Mouse (Mus musculus): ENCODE measurements around the gene Lefty1. TPM values are rescaled to one million over a fixed set of nuclear protein-coding genes. Genes with fewer than 3 reads are reported as not detected.
"Not testable (repeated sequence)": the region's sequence is repeated elsewhere in the genome, so short reads cannot be mapped to it uniquely, and the experiment has no call there.

The Lefty1 gene
- polyA plus RNA-seq, 1 experiment: 0.83 TPM

DNA sequence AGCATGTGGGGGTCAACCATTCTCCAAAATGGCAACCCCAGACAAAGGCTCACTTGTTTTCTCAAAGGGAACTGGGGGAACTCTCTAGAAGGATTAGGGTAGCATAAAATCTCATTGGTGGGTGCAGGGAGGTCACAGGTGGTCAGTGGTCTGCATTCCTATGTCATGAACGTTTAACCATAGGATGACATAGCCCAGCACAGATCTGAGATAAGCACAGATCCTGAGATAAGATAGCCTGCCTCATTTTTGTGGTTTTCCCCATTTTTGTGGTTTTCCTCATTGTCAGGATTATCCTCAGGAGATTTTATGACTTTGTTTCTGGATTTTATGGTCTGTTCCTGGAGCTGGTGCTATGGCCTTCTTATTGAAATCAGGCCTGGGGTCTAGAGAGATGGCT is 17.8 kb upstream of the Lefty1 start:
- peaks cover 13% of the 10 kb centered on the region for H3K9me3 ChIP-seq
- TF ChIP-seq GATA1 (IDR thresholded peaks at IDR 0.05; ENCODE audit: borderline replicate concordance, low read length) (no peak), FLI1 (IDR thresholded peaks at IDR 0.05; ENCODE audit: low read length) (no peak)
- H3K4me1 ChIP-seq: peaks cover 20% of the 10 kb centered on the region
- no peaks in the 10 kb centered on the region for H3K36me3 ChIP-seq (replicated peaks; ENCODE audit: low read length)
- H3K27me3 ChIP-seq (replicated peaks): peaks cover 26% of the 10 kb centered on the region
- H3K4me3 ChIP-seq (replicated peaks): no peak overlapping the region

GRCm38 (mm10) chr1:180919686-180920085 is 15.1 kb upstream of the Lefty1 start:
- Histone ChIP-seq H3K9me3 (peaks cover 13% of the 10 kb centered on the region), H3K4me1 (peaks cover 24% of the 10 kb centered on the region), H3K36me3 (replicated peaks; ENCODE audit: low read length) (no peaks in the 10 kb centered on the region), H3K27me3 (replicated peaks) (peaks cover 33% of the 10 kb centered on the region), H3K4me3 (replicated peaks) (no peak overlapping the region)
- TF ChIP-seq FLI1 (IDR thresholded peaks at IDR 0.05; ENCODE audit: low read length): no peak
- no peak for TF ChIP-seq GATA1 (IDR thresholded peaks at IDR 0.05; ENCODE audit: borderline replicate concordance, low read length)

GRCm38 (mm10) chr1:180922273-180923048 is 12.4 kb upstream of the Lefty1 start:
- Histone ChIP-seq H3K4me1 (peaks cover 24% of the 10 kb centered on the region), H3K36me3 (replicated peaks; ENCODE audit: low read length) (no peaks in the 10 kb centered on the region), H3K4me3 (replicated peaks) (peak overlapping the region; percentile 56), H3K9me3 (no peaks in the 10 kb centered on the region), H3K27me3 (replicated peaks) (peaks cover 47% of the 10 kb centered on the region)
- TF ChIP-seq GATA1 (IDR thresholded peaks at IDR 0.05; ENCODE audit: borderline replicate concordance, low read length) (no peak), FLI1 (IDR thresholded peaks at IDR 0.05; ENCODE audit: low read length) (no peak)

DNA sequence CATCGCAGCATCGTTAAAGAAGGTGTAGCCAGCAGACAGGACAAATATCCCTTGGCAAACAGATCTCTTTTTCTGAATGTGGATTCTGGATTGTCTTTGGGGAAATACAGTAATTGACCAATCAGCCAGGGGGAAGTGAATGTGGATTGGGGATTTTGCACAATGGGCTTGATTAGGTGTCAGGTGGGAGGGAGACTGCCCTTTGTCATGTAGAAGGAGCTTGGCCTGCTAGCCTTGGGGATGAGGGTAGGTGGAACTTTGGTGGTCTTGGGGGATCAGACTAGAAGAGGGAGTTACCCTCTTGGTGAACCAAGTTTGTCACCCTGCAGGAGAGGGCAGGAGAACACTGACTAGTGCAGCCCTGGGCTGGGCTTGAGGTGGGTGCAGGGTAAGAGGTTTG is 10.1 kb upstream of the Lefty1 start:
- Histone ChIP-seq H3K27me3 (replicated peaks) (peaks cover 54% of the 10 kb centered on the region), H3K4me1 (peaks cover 22% of the 10 kb centered on the region), H3K4me3 (replicated peaks) (no peak overlapping the region), H3K36me3 (replicated peaks; ENCODE audit: low read length) (no peaks in the 10 kb centered on the region), H3K9me3 (no peaks in the 10 kb centered on the region)
- TF ChIP-seq FLI1 (IDR thresholded peaks at IDR 0.05; ENCODE audit: low read length): no peak
- TF ChIP-seq GATA1 (IDR thresholded peaks at IDR 0.05; ENCODE audit: borderline replicate concordance, low read length): no peak

GRCm38 (mm10) chr1:180926286-180926685 is 8.5 kb upstream of the Lefty1 start:
- no peak for TF ChIP-seq FLI1 (IDR thresholded peaks at IDR 0.05; ENCODE audit: low read length)
- TF ChIP-seq GATA1 (IDR thresholded peaks at IDR 0.05; ENCODE audit: borderline replicate concordance, low read length): no peak
- Histone ChIP-seq H3K27me3 (replicated peaks) (peaks cover 54% of the 10 kb centered on the region), H3K4me1 (peaks cover 15% of the 10 kb centered on the region), H3K9me3 (no peaks in the 10 kb centered on the region), H3K4me3 (replicated peaks) (no peak overlapping the region), H3K36me3 (replicated peaks; ENCODE audit: low read length) (no peaks in the 10 kb centered on the region)

DNA sequence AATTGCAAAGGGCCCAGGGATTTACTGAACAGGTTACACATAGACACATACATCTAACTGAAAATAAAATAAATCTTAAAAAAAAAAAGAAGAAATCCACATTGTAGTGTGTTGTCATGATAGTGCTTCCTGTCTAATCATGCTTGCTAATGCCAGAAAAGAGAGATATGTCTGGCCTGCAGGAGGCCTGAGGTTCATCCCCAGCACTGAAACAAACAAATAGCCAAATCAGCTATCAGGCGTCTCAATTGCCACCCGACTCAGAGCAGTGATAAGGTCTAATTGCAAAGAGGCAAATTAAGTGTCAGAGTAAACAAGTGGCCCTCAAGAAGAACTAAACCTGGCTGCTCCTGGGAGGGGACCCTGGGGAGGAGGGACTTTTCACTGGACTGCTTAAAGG is 5.2 kb upstream of the Lefty1 start:
- TF ChIP-seq GATA1 (IDR thresholded peaks at IDR 0.05; ENCODE audit: borderline replicate concordance, low read length): no peak
- no peak for TF ChIP-seq FLI1 (IDR thresholded peaks at IDR 0.05; ENCODE audit: low read length)
- no peaks in the 10 kb centered on the region; the same call in 1 of the 2 replicates for H3K4me1 ChIP-seq
- no peaks in the 10 kb centered on the region for H3K9me3 ChIP-seq
- H3K27me3 ChIP-seq (replicated peaks): peaks cover 67% of the 10 kb centered on the region
- H3K36me3 ChIP-seq (replicated peaks; ENCODE audit: low read length): no peaks in the 10 kb centered on the region
- H3K4me3 ChIP-seq (replicated peaks): no peak overlapping the region

DNA sequence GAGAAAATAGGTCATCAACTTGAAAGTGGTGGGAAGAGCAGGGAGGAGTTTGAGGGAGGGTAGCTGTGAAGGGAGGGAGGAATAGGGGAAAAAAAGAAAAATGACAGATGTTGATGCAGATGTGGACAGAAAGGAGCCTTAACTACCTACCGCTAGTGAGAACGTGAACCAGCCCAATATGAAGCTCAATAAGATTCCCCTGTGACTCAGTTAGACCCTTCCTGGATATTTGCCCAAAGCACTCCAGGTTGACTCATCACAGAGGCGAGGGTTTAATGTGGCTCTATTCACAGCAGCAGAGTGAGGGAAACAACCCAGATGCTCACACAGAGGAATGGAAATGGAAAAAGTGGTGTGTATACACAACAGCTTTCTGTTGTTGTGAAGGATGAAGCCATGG is 3.7 kb upstream of the Lefty1 start:
- Histone ChIP-seq H3K4me1 (peaks cover 5% of the 10 kb centered on the region; the same call in 1 of the 2 replicates), H3K27me3 (replicated peaks) (peaks cover 71% of the 10 kb centered on the region), H3K36me3 (replicated peaks; ENCODE audit: low read length) (no peaks in the 10 kb centered on the region), H3K4me3 (replicated peaks) (no peak overlapping the region), H3K9me3 (no peaks in the 10 kb centered on the region)
- TF ChIP-seq FLI1 (IDR thresholded peaks at IDR 0.05; ENCODE audit: low read length) (no peak), GATA1 (IDR thresholded peaks at IDR 0.05; ENCODE audit: borderline replicate concordance, low read length) (no peak)

- peaks cover 61% of the 10 kb centered on the region for H3K27me3 ChIP-seq (replicated peaks)
- H3K4me1 ChIP-seq: peaks cover 5% of the 10 kb centered on the region; the same call in 1 of the 2 replicates
- no peaks in the 10 kb centered on the region for H3K36me3 ChIP-seq (replicated peaks; ENCODE audit: low read length)
- TF ChIP-seq FLI1 (IDR thresholded peaks at IDR 0.05; ENCODE audit: low read length) (no peak), GATA1 (IDR thresholded peaks at IDR 0.05; ENCODE audit: borderline replicate concordance, low read length) (no peak)
- H3K9me3 ChIP-seq: no peaks in the 10 kb centered on the region
- H3K4me3 ChIP-seq (replicated peaks): no peak overlapping the region
Observed at GRCm38 (mm10) chr1:180933659-180934058, 1.2 kb upstream of the Lefty1 start.

GRCm38 (mm10) chr1:180936610-180937398 is 2.0 kb downstream of the Lefty1 start:
- not testable (repeated sequence) for H3K36me3 ChIP-seq (replicated peaks; ENCODE audit: low read length); H3K9me3 ChIP-seq; H3K4me3 ChIP-seq (replicated peaks)
- peaks cover 17% of the 10 kb centered on the region for H3K4me1 ChIP-seq
- H3K27me3 ChIP-seq (replicated peaks): peaks cover 45% of the 10 kb centered on the region

DNA sequence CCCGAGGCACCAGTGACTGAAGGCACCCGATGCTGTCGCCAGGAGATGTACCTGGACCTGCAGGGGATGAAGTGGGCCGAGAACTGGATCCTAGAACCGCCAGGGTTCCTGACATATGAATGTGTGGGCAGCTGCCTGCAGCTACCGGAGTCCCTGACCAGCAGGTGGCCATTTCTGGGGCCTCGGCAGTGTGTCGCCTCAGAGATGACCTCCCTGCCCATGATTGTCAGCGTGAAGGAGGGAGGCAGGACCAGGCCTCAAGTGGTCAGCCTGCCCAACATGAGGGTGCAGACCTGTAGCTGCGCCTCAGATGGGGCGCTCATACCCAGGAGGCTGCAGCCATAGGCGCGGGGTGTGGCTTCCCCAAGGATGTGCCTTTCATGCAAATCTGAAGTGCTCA is 2.8 kb downstream of the Lefty1 start:
- Histone ChIP-seq H3K27me3 (replicated peaks) (peaks cover 43% of the 10 kb centered on the region), H3K4me1 (peaks cover 20% of the 10 kb centered on the region)
- H3K36me3 ChIP-seq (replicated peaks; ENCODE audit: low read length); H3K4me3 ChIP-seq (replicated peaks); H3K9me3 ChIP-seq: not testable (repeated sequence)

DNA sequence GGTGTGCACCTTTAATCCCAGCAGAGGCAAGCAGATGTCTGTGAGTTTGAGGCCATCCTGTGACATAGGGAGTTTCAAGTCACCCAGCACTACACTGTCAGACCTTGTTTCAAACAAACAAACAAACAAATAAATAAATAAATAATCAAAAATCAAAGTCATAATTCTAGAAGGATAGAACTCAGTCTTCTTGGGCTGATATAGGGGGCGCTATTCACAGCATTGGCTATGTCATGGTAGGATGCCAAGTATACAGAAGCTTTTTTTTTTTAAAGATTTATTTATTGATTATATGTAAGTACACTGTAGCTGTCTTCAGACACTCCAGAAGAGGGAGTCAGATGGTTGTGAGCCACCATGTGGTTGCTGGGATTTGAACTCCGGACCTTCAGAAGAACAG is 4.0 kb downstream of the Lefty1 start:
- H3K36me3 ChIP-seq (replicated peaks; ENCODE audit: low read length); H3K4me3 ChIP-seq (replicated peaks); H3K9me3 ChIP-seq: not testable (repeated sequence)
- H3K4me1 ChIP-seq: peaks cover 31% of the 10 kb centered on the region
- peaks cover 32% of the 10 kb centered on the region for H3K27me3 ChIP-seq (replicated peaks)
